Mouse (Mus musculus) limb, embryonic 13.5 days (tissue): Measurements from ENCODE around the gene Olfm2. TPM values are rescaled to one million over a fixed set of nuclear protein-coding genes. Genes with fewer than 3 reads are reported as not detected.
A peak's percentile ranks its signal among the peaks of the same experiment; 100 is the strongest.
"Not testable (repeated sequence)": the region's sequence is repeated elsewhere in the genome, so short reads cannot be mapped to it uniquely, and the experiment has no call there.

Source experiments
- ATAC-seq: fragments of 200-750 bp; cut with Nextera tagmentation; 2 replicates; pipeline ENCODE4 v1.8.0; 2017; ENCODE audit warnings: low read depth, moderate number of reproducible peaks, moderate TSS enrichment; ENCODE audit not compliant: low FRiP score
- H3K27ac ChIP-seq: fragments of 300-500 bp; sonication (generic); 2 replicates; pipeline ENCODE4 v1.5.1; 2015; ENCODE audit warnings: inconsistent platforms, mild to moderate bottlenecking, moderate library complexity
- H3K27me3 ChIP-seq: fragments of 300-500 bp; sonication (generic); 2 replicates; pipeline ENCODE4 v1.6.1; 2015; ENCODE audit warnings: mild to moderate bottlenecking, inconsistent platforms
- H3K36me3 ChIP-seq: fragments of 300-500 bp; sonication (generic); 2 replicates; pipeline ENCODE4 v1.6.1; 2015; ENCODE audit warnings: inconsistent platforms, mild to moderate bottlenecking, moderate library complexity
- H3K4me1 ChIP-seq: fragments of 300-500 bp; sonication (generic); 2 replicates; pipeline ENCODE4 v1.6.1; 2015; ENCODE audit warnings: inconsistent platforms
- H3K4me2 ChIP-seq: fragments of 300-500 bp; sonication (generic); replicated peaks from 2 replicates; pipeline ENCODE4 v1.6.1; 2015; ENCODE audit warnings: inconsistent platforms, mild to moderate bottlenecking, moderate library complexity
- H3K4me3 ChIP-seq: fragments of 300-500 bp; sonication (generic); 2 replicates; pipeline ENCODE4 v1.5.1; 2015; ENCODE audit warnings: moderate library complexity, mild to moderate bottlenecking, inconsistent platforms
- H3K9ac ChIP-seq: fragments of 300-500 bp; sonication (generic); 2 replicates; pipeline ENCODE4 v1.6.1; 2015; ENCODE audit warnings: mild to moderate bottlenecking, inconsistent platforms
- H3K9me3 ChIP-seq: fragments of 300-500 bp; sonication (generic); 2 replicates; pipeline ENCODE4 v1.6.1; 2016; ENCODE audit warnings: inconsistent platforms
- WGBS: fragments of 180-500 bp; shearing (Covaris S2); methylation state at CpG from one replicate; pipeline ENCODE4 v1.1.7; 2015; 5-methylcytosine and 5-hydroxymethylcytosine counted together
- polyA plus RNA-seq: library from polyadenylated mRNA; unstranded; fragments of >200 nt; fragmentation: Nextera tagmentation; extraction: Ambion mirVana; gene quantifications from 2 replicates; pipeline ENCODE4 v1.2.1, GENCODE M21; 2015

Gene Olfm2
- polyA plus RNA-seq, 1 experiment from 2014 or later = 5.7 TPM

GRCm38 (mm10) chr9:20713478-20713987, 32.6 kb downstream of the Olfm2 start:
- ATAC-seq = no peak
- no peak overlapping the region for H3K9ac ChIP-seq
- H3K27me3 ChIP-seq = 0 out of 2 replicates have a peak, but pooled peaks cover 2% of the 10 kb centered on the region
- H3K4me2 ChIP-seq = no peak overlapping the region
- no peaks in the 10 kb centered on the region for H3K36me3 ChIP-seq
- H3K27ac ChIP-seq = no peak overlapping the region
- no peaks in the 10 kb centered on the region for H3K9me3 ChIP-seq
- H3K4me1 ChIP-seq = no peaks in the 10 kb centered on the region
- H3K4me3 ChIP-seq = no peak overlapping the region
- 45% methylated on average over 11 of the region's 11 CpGs for WGBS

- no peak overlapping the region for H3K4me3 ChIP-seq
- H3K9me3 ChIP-seq = no peaks in the 10 kb centered on the region
- 76% methylated on average over 5 of the region's 5 CpGs for WGBS
- H3K4me2 ChIP-seq = no peak overlapping the region
- no peaks in the 10 kb centered on the region for H3K4me1 ChIP-seq
- no peak overlapping the region for H3K9ac ChIP-seq
- no peak for ATAC-seq
- no peaks in the 10 kb centered on the region for H3K36me3 ChIP-seq
- 0 out of 2 replicates have a peak, but pooled peaks cover 2% of the 10 kb centered on the region for H3K27me3 ChIP-seq
- H3K27ac ChIP-seq = no peak overlapping the region
Observed at GRCm38 (mm10) chr9:20712934-20713477, 33.1 kb downstream of the Olfm2 start.

GRCm38 (mm10) chr9:20710471-20710870, 35.7 kb downstream of the Olfm2 start:
- ATAC-seq = no peak
- Histone ChIP-seq H3K27ac (no peak overlapping the region), H3K4me3 (no peak overlapping the region), H3K4me1 (no peaks in the 10 kb centered on the region), H3K4me2 (no peak overlapping the region), H3K9ac (no peak overlapping the region), H3K27me3 (0 out of 2 replicates have a peak, but pooled peaks cover 2% of the 10 kb centered on the region), H3K36me3 (no peaks in the 10 kb centered on the region), H3K9me3 (no peaks in the 10 kb centered on the region)
- 78% methylated on average over 3 of the region's 3 CpGs for WGBS

GRCm38 (mm10) chr9:20705981-20706380, 40.2 kb downstream of the Olfm2 start:
- no peak overlapping the region for H3K9ac ChIP-seq
- 25% methylated on average over 4 of the region's 4 CpGs for WGBS
- no peak for ATAC-seq
- H3K4me2 ChIP-seq = no peak overlapping the region
- H3K27ac ChIP-seq = no peak overlapping the region
- H3K27me3 ChIP-seq = no peaks in the 10 kb centered on the region
- no peak overlapping the region for H3K4me3 ChIP-seq
- no peaks in the 10 kb centered on the region for H3K36me3 ChIP-seq
- H3K4me1 ChIP-seq = no peaks in the 10 kb centered on the region
- H3K9me3 ChIP-seq = no peaks in the 10 kb centered on the region

- Histone ChIP-seq H3K9me3 (no peaks in the 10 kb centered on the region), H3K27ac (no peak overlapping the region), H3K4me2 (no peak overlapping the region), H3K9ac (no peak overlapping the region), H3K4me1 (no peaks in the 10 kb centered on the region), H3K4me3 (no peak overlapping the region), H3K27me3 (no peaks in the 10 kb centered on the region), H3K36me3 (no peaks in the 10 kb centered on the region)
- no peak for ATAC-seq
Observed at GRCm38 (mm10) chr9:20705420-20705819, 40.7 kb downstream of the Olfm2 start.

GRCm38 (mm10) chr9:20703832-20704380, 42.2 kb downstream of the Olfm2 start:
- no peak for ATAC-seq
- H3K4me3 ChIP-seq = no peak overlapping the region
- H3K9ac ChIP-seq = no peak overlapping the region
- 73% methylated on average over 8 of the region's 8 CpGs for WGBS
- no peaks in the 10 kb centered on the region for H3K27me3 ChIP-seq
- no peaks in the 10 kb centered on the region for H3K4me1 ChIP-seq
- H3K27ac ChIP-seq = no peak overlapping the region
- H3K36me3 ChIP-seq = no peaks in the 10 kb centered on the region
- no peak overlapping the region for H3K4me2 ChIP-seq
- no peaks in the 10 kb centered on the region for H3K9me3 ChIP-seq

- ATAC-seq = no peak
- WGBS = 47% methylated on average over 8 of the region's 8 CpGs
- H3K9ac ChIP-seq = no peak overlapping the region
- H3K4me2 ChIP-seq = no peak overlapping the region
- H3K9me3 ChIP-seq = no peaks in the 10 kb centered on the region
- no peaks in the 10 kb centered on the region for H3K4me1 ChIP-seq
- no peak overlapping the region for H3K27ac ChIP-seq
- no peaks in the 10 kb centered on the region for H3K36me3 ChIP-seq
- H3K4me3 ChIP-seq = no peak overlapping the region
- H3K27me3 ChIP-seq = peaks cover 45% of the 10 kb centered on the region
Observed at GRCm38 (mm10) chr9:20697466-20697865, 48.7 kb downstream of the Olfm2 start.

- 78% methylated on average over 5 of the region's 5 CpGs for WGBS
Observed at GRCm38 (mm10) chr9:20696107-20696712, 49.9 kb downstream of the Olfm2 start.

GRCm38 (mm10) chr9:20694721-20695235, 51.4 kb downstream of the Olfm2 start:
- Histone ChIP-seq H3K27me3 (peaks cover 45% of the 10 kb centered on the region), H3K9ac (peak overlapping the region; percentile 4; the same call in 1 of the 2 replicates), H3K4me1 (no peaks in the 10 kb centered on the region), H3K4me3 (peak overlapping the region; percentile 25), H3K36me3 (no peaks in the 10 kb centered on the region), H3K4me2 (peak overlapping the region; percentile 57), H3K27ac (no peak overlapping the region), H3K9me3 (no peaks in the 10 kb centered on the region)
- ATAC-seq = no peak
- WGBS = 4% methylated on average over 25 of the region's 25 CpGs

More at GRCm38 (mm10) chr9:20696107-20696712, 49.9 kb downstream of the Olfm2 start:
- H3K9me3 ChIP-seq = no peaks in the 10 kb centered on the region
- peaks cover 45% of the 10 kb centered on the region for H3K27me3 ChIP-seq
- no peaks in the 10 kb centered on the region for H3K4me1 ChIP-seq
- H3K4me3 ChIP-seq = no peak overlapping the region
- ATAC-seq = no peak
- no peak overlapping the region for H3K27ac ChIP-seq
- H3K9ac ChIP-seq = no peak overlapping the region
- no peaks in the 10 kb centered on the region for H3K36me3 ChIP-seq
- no peak overlapping the region for H3K4me2 ChIP-seq

- Histone ChIP-seq H3K27ac (no peak overlapping the region), H3K4me1 (no peaks in the 10 kb centered on the region), H3K36me3 (no peaks in the 10 kb centered on the region), H3K4me3 (no peak overlapping the region), H3K9me3 (no peaks in the 10 kb centered on the region), H3K4me2 (no peak overlapping the region), H3K27me3 (peaks cover 44% of the 10 kb centered on the region), H3K9ac (no peak overlapping the region)
- 81% methylated on average over 3 of the region's 3 CpGs for WGBS
- no peak for ATAC-seq
Observed at GRCm38 (mm10) chr9:20692863-20693262, 53.3 kb downstream of the Olfm2 start.

GRCm38 (mm10) chr9:20690449-20690848, 55.7 kb downstream of the Olfm2 start:
- H3K27ac ChIP-seq, H3K36me3 ChIP-seq, H3K4me1 ChIP-seq, H3K4me3 ChIP-seq, H3K9me3 ChIP-seq, H3K9ac ChIP-seq, H3K4me2 ChIP-seq, ATAC-seq: not testable (repeated sequence)
- 92% methylated on average over 2 of the region's 2 CpGs for WGBS
- peaks cover 20% of the 10 kb centered on the region for H3K27me3 ChIP-seq

- H3K4me2 ChIP-seq = no peak overlapping the region
- H3K36me3 ChIP-seq = no peaks in the 10 kb centered on the region
- H3K9ac ChIP-seq = no peak overlapping the region
- H3K4me3 ChIP-seq = no peak overlapping the region
- H3K9me3 ChIP-seq = no peaks in the 10 kb centered on the region
- no peaks in the 10 kb centered on the region for H3K4me1 ChIP-seq
- ATAC-seq = no peak
- peaks cover 15% of the 10 kb centered on the region for H3K27me3 ChIP-seq
- H3K27ac ChIP-seq = no peak overlapping the region
- WGBS = 8% methylated on average over 4 of the region's 4 CpGs
Observed at GRCm38 (mm10) chr9:20689913-20690312, 56.2 kb downstream of the Olfm2 start.
